Mouse (Mus musculus): Measurements from ENCODE around the gene Fcgr4. TPM values are rescaled to one million over a fixed set of nuclear protein-coding genes. Genes with fewer than 3 reads are reported as not detected.

Fcgr4 gene
- total RNA-seq, 2 experiments from 2014 or later: 0.22 TPM; not detected in 1

GRCm38 (mm10) chr1:171006335-171006734 is 12.4 kb upstream of the Fcgr4 start:
- DNase-seq (ENCODE audit: extremely low spot score in 1 of 2, low spot score in 1 of 2): no peak

GRCm38 (mm10) chr1:171006905-171007304 is 11.8 kb upstream of the Fcgr4 start:
- peak in 1 of 2 experiments; percentile 10 for DNase-seq (ENCODE audit: extremely low spot score in 1 of 2, low spot score in 1 of 2)

GRCm38 (mm10) chr1:171011733-171012132 is 7.0 kb upstream of the Fcgr4 start:
- no peak for DNase-seq (ENCODE audit: extremely low spot score in 1 of 2, low spot score in 1 of 2)

- no peak for DNase-seq (ENCODE audit: extremely low spot score in 1 of 2, low spot score in 1 of 2)
These were observed 1.9 kb upstream of the Fcgr4 start for GRCm38 (mm10) chr1:171016676-171017356.

- DNase-seq (ENCODE audit: extremely low spot score in 1 of 2, low spot score in 1 of 2): no peak
These were observed 1.1 kb upstream of the Fcgr4 start for GRCm38 (mm10) chr1:171017468-171018158.

GRCm38 (mm10) chr1:171019311-171019950 is 711 bp downstream of the Fcgr4 start:
- no peak for DNase-seq (ENCODE audit: extremely low spot score in 1 of 2, low spot score in 1 of 2)

GRCm38 (mm10) chr1:171031752-171032151 is 13.0 kb downstream of the Fcgr4 start:
- no peak for DNase-seq (ENCODE audit: extremely low spot score in 1 of 2, low spot score in 1 of 2)

GRCm38 (mm10) chr1:171032691-171033090 is 14.0 kb downstream of the Fcgr4 start:
- DNase-seq (ENCODE audit: extremely low spot score in 1 of 2, low spot score in 1 of 2): no peak

- peak in 1 of 2 experiments; percentile 14 for DNase-seq (ENCODE audit: extremely low spot score in 1 of 2, low spot score in 1 of 2)
These were observed 14.5 kb downstream of the Fcgr4 start for GRCm38 (mm10) chr1:171033196-171033595.

- DNase-seq (ENCODE audit: extremely low spot score in 1 of 2, low spot score in 1 of 2): peak; percentile 95 to 96
These were observed 15.0 kb downstream of the Fcgr4 start for GRCm38 (mm10) chr1:171033756-171034155.

- no peak for DNase-seq (ENCODE audit: extremely low spot score in 1 of 2, low spot score in 1 of 2)
These were observed 15.5 kb downstream of the Fcgr4 start for GRCm38 (mm10) chr1:171034201-171034600.

- no peak for DNase-seq (ENCODE audit: extremely low spot score in 1 of 2, low spot score in 1 of 2)
These were observed 16.9 kb downstream of the Fcgr4 start for GRCm38 (mm10) chr1:171035611-171036010.

- peak; percentile 72 to 85 for DNase-seq (ENCODE audit: extremely low spot score in 1 of 2, low spot score in 1 of 2)
These were observed 18.0 kb downstream of the Fcgr4 start for GRCm38 (mm10) chr1:171036550-171037324.

GRCm38 (mm10) chr1:171037861-171038721 is 19.4 kb downstream of the Fcgr4 start:
- DNase-seq (ENCODE audit: extremely low spot score in 1 of 2, low spot score in 1 of 2): peak; percentile 85 to 88

GRCm38 (mm10) chr1:171039135-171039534 is 20.4 kb downstream of the Fcgr4 start:
- no peak for DNase-seq (ENCODE audit: extremely low spot score in 1 of 2, low spot score in 1 of 2)

- no peak for DNase-seq (ENCODE audit: extremely low spot score in 1 of 2, low spot score in 1 of 2)
These were observed 21.2 kb downstream of the Fcgr4 start for GRCm38 (mm10) chr1:171039880-171040279.

GRCm38 (mm10) chr1:171043594-171044153 is 25.0 kb downstream of the Fcgr4 start:
- DNase-seq (ENCODE audit: extremely low spot score in 1 of 2, low spot score in 1 of 2): no peak

- peak; percentile 73 to 84 for DNase-seq (ENCODE audit: extremely low spot score in 1 of 2, low spot score in 1 of 2)
These were observed 25.8 kb downstream of the Fcgr4 start for GRCm38 (mm10) chr1:171044365-171045078.

GRCm38 (mm10) chr1:171045079-171045465 is 26.4 kb downstream of the Fcgr4 start:
- DNase-seq (ENCODE audit: extremely low spot score in 1 of 2, low spot score in 1 of 2): no peak
